Mouse (Mus musculus) liver, embryonic 12.5 days (tissue): ENCODE results near the gene Gm5089. TPM values are rescaled to one million over a fixed set of nuclear protein-coding genes. Genes with fewer than 3 reads are reported as not detected.

ENCODE experiments used
- ATAC-seq: fragments of 200-750 bp; cut with Nextera tagmentation; 2 replicates; pipeline ENCODE4 v1.8.0; 2017; ENCODE audit warnings: moderate number of reproducible peaks, mild to moderate bottlenecking, moderate library complexity
- H3K27ac ChIP-seq: fragments of 300-500 bp; sonication (generic); 2 replicates; pipeline ENCODE4 v1.5.1; 2016; ENCODE audit warnings: mild to moderate bottlenecking
- H3K27me3 ChIP-seq: fragments of 300-500 bp; sonication (generic); replicated peaks from 2 replicates; pipeline ENCODE4 v1.6.1; 2016; ENCODE audit warnings: mild to moderate bottlenecking, moderate library complexity
- H3K36me3 ChIP-seq: fragments of 300-500 bp; sonication (generic); 2 replicates; pipeline ENCODE4 v1.6.1; 2016; ENCODE audit warnings: mild to moderate bottlenecking, moderate library complexity
- H3K4me1 ChIP-seq: fragments of 300-500 bp; sonication (generic); 2 replicates; pipeline ENCODE4 v1.6.1; 2016
- H3K4me2 ChIP-seq: fragments of 300-500 bp; sonication (generic); 2 replicates; pipeline ENCODE4 v1.6.1; 2016; ENCODE audit warnings: mild to moderate bottlenecking, moderate library complexity
- H3K4me3 ChIP-seq: fragments of 300-500 bp; sonication (generic); 2 replicates; pipeline ENCODE4 v1.5.1; 2016; ENCODE audit warnings: mild to moderate bottlenecking, moderate library complexity
- H3K9ac ChIP-seq: fragments of 300-500 bp; sonication (generic); 2 replicates; pipeline ENCODE4 v1.6.1; 2016; ENCODE audit warnings: mild to moderate bottlenecking, moderate library complexity
- H3K9me3 ChIP-seq: fragments of 300-500 bp; sonication (generic); replicated peaks from 2 replicates; pipeline ENCODE4 v1.6.1; 2016; ENCODE audit warnings: mild to moderate bottlenecking, moderate library complexity
- WGBS: fragments of 180-500 bp; shearing (Covaris S2); methylation state at CpG from one replicate; pipeline ENCODE4 v1.1.7; 2016; ENCODE audit not compliant: insufficient replicate concordance; 5-methylcytosine and 5-hydroxymethylcytosine counted together
- polyA plus RNA-seq: library from polyadenylated mRNA; unstranded; fragments of >200 nt; fragmentation: Nextera tagmentation; extraction: Ambion mirVana; gene quantifications from 2 replicates; pipeline ENCODE4 v1.2.1, GENCODE M21; 2016

Gm5089 gene
- polyA plus RNA-seq, 1 experiment from 2014 or later = not detected

- Histone ChIP-seq H3K4me3 (no peak overlapping the region), H3K27me3 (peaks cover 87% of the 10 kb centered on the region), H3K9me3 (no peaks in the 10 kb centered on the region), H3K27ac (no peak overlapping the region), H3K9ac (no peak overlapping the region), H3K36me3 (no peaks in the 10 kb centered on the region), H3K4me1 (no peaks in the 10 kb centered on the region; the same call in 1 of the 2 replicates), H3K4me2 (no peak overlapping the region)
- 3% methylated on average over 18 of the region's 18 CpGs for WGBS
- no peak for ATAC-seq
Measured at GRCm38 (mm10) chr14:122483556-122484421, 32.9 kb upstream of the Gm5089 start.

- Histone ChIP-seq H3K4me1 (no peaks in the 10 kb centered on the region; the same call in none of the 2 replicates), H3K4me3 (no peak overlapping the region), H3K27me3 (peaks cover 94% of the 10 kb centered on the region), H3K4me2 (no peak overlapping the region), H3K36me3 (no peaks in the 10 kb centered on the region), H3K9ac (no peak overlapping the region), H3K27ac (no peak overlapping the region), H3K9me3 (no peaks in the 10 kb centered on the region)
- no peak for ATAC-seq
- 6% methylated on average over 5 of the region's 5 CpGs for WGBS
Measured at GRCm38 (mm10) chr14:122483024-122483385, 32.1 kb upstream of the Gm5089 start.

GRCm38 (mm10) chr14:122482081-122483023 is 31.4 kb upstream of the Gm5089 start:
- Histone ChIP-seq H3K9me3 (no peaks in the 10 kb centered on the region), H3K4me2 (no peak overlapping the region), H3K27ac (no peak overlapping the region), H3K4me1 (no peaks in the 10 kb centered on the region; the same call in none of the 2 replicates), H3K27me3 (peaks cover 98% of the 10 kb centered on the region), H3K4me3 (no peak overlapping the region), H3K36me3 (no peaks in the 10 kb centered on the region), H3K9ac (no peak overlapping the region)
- no peak for ATAC-seq
- WGBS = 3% methylated on average over 38 of the region's 38 CpGs

- Histone ChIP-seq H3K36me3 (no peaks in the 10 kb centered on the region), H3K9me3 (no peaks in the 10 kb centered on the region), H3K27me3 (peaks cover 100% of the 10 kb centered on the region), H3K9ac (no peak overlapping the region), H3K4me3 (no peak overlapping the region), H3K27ac (no peak overlapping the region), H3K4me1 (no peaks in the 10 kb centered on the region; the same call in none of the 2 replicates), H3K4me2 (no peak overlapping the region)
- 9% methylated on average over 15 of the region's 15 CpGs for WGBS
- no peak for ATAC-seq
Measured at GRCm38 (mm10) chr14:122481181-122481580, 30.3 kb upstream of the Gm5089 start.

- Histone ChIP-seq H3K9ac (no peak overlapping the region), H3K9me3 (no peaks in the 10 kb centered on the region), H3K4me1 (peaks cover 6% of the 10 kb centered on the region), H3K27me3 (peaks cover 100% of the 10 kb centered on the region), H3K4me3 (no peak overlapping the region), H3K4me2 (no peak overlapping the region), H3K36me3 (no peaks in the 10 kb centered on the region), H3K27ac (no peak overlapping the region)
- WGBS = 13% methylated on average over 2 of the region's 2 CpGs
- no peak for ATAC-seq
Measured at GRCm38 (mm10) chr14:122480355-122480754, 29.4 kb upstream of the Gm5089 start.

GRCm38 (mm10) chr14:122479461-122480109 is 28.7 kb upstream of the Gm5089 start:
- Histone ChIP-seq H3K4me2 (no peak overlapping the region), H3K36me3 (no peaks in the 10 kb centered on the region), H3K9ac (no peak overlapping the region), H3K4me3 (no peak overlapping the region), H3K4me1 (peaks cover 14% of the 10 kb centered on the region), H3K27ac (no peak overlapping the region), H3K27me3 (peaks cover 100% of the 10 kb centered on the region), H3K9me3 (no peaks in the 10 kb centered on the region)
- WGBS = 27% methylated on average over 17 of the region's 17 CpGs
- no peak for ATAC-seq

GRCm38 (mm10) chr14:122478574-122479011 is 27.7 kb upstream of the Gm5089 start:
- Histone ChIP-seq H3K27ac (no peak overlapping the region), H3K4me1 (peaks cover 20% of the 10 kb centered on the region), H3K4me2 (no peak overlapping the region), H3K4me3 (no peak overlapping the region), H3K9me3 (no peaks in the 10 kb centered on the region), H3K9ac (no peak overlapping the region), H3K27me3 (peaks cover 100% of the 10 kb centered on the region), H3K36me3 (no peaks in the 10 kb centered on the region)
- WGBS = 2% methylated on average over 22 of the region's 22 CpGs
- ATAC-seq = no peak

- WGBS = 2% methylated on average over 9 of the region's 9 CpGs
- Histone ChIP-seq H3K4me1 (peaks cover 20% of the 10 kb centered on the region), H3K4me3 (no peak overlapping the region), H3K4me2 (no peak overlapping the region), H3K9ac (no peak overlapping the region), H3K36me3 (no peaks in the 10 kb centered on the region), H3K27ac (no peak overlapping the region), H3K27me3 (peaks cover 100% of the 10 kb centered on the region), H3K9me3 (no peaks in the 10 kb centered on the region)
- no peak for ATAC-seq
Measured at GRCm38 (mm10) chr14:122477971-122478573, 27.2 kb upstream of the Gm5089 start.

- WGBS = 2% methylated on average over 20 of the region's 20 CpGs
- no peak for ATAC-seq
Measured at GRCm38 (mm10) chr14:122477261-122477671, 26.4 kb upstream of the Gm5089 start.

GRCm38 (mm10) chr14:122476822-122477215 is 25.9 kb upstream of the Gm5089 start:
- Histone ChIP-seq H3K4me2 (no peak overlapping the region), H3K27ac (no peak overlapping the region), H3K4me1 (peaks cover 20% of the 10 kb centered on the region), H3K27me3 (peaks cover 100% of the 10 kb centered on the region), H3K4me3 (no peak overlapping the region), H3K9me3 (no peaks in the 10 kb centered on the region), H3K36me3 (no peaks in the 10 kb centered on the region), H3K9ac (no peak overlapping the region)
- WGBS = 3% methylated on average over 18 of the region's 18 CpGs
- no peak for ATAC-seq

More at GRCm38 (mm10) chr14:122477261-122477671, 26.4 kb upstream of the Gm5089 start:
- Histone ChIP-seq H3K9me3 (no peaks in the 10 kb centered on the region), H3K4me1 (peaks cover 20% of the 10 kb centered on the region), H3K36me3 (no peaks in the 10 kb centered on the region), H3K27me3 (peaks cover 100% of the 10 kb centered on the region), H3K4me3 (no peak overlapping the region), H3K4me2 (no peak overlapping the region), H3K9ac (no peak overlapping the region), H3K27ac (no peak overlapping the region)

- Histone ChIP-seq H3K27ac (no peak overlapping the region), H3K4me1 (peaks cover 20% of the 10 kb centered on the region), H3K4me2 (peak overlapping the region; percentile 63), H3K27me3 (peaks cover 100% of the 10 kb centered on the region), H3K36me3 (no peaks in the 10 kb centered on the region), H3K9me3 (no peaks in the 10 kb centered on the region), H3K9ac (no peak overlapping the region), H3K4me3 (peak overlapping the region; percentile 36)
- no peak for ATAC-seq
- 2% methylated on average over 62 of the region's 62 CpGs for WGBS
Measured at GRCm38 (mm10) chr14:122476041-122476821, 25.3 kb upstream of the Gm5089 start.
